Mouse (Mus musculus): Measurements from ENCODE around the gene Fadd.

Fadd gene

GRCm38 (mm10) chr7:144529851-144530250, 52.4 kb downstream of the Fadd start:
- no peak for DNase-seq

- DNase-seq, result peak; percentile 8 to 44
Observed at GRCm38 (mm10) chr7:144527723-144528221, 54.5 kb downstream of the Fadd start.
